Mouse (Mus musculus) embryonic fibroblast, embryonic 13.5 days (primary cell): ENCODE measurements around the gene Ihh.

Source experiments
- CTCF ChIP-seq: IDR thresholded peaks from 2 replicates; pipeline ENCODE4 v1.5.1; 2011; ENCODE audit warnings: mild to moderate bottlenecking, control low read depth, low read length, moderate library complexity, borderline replicate concordance; ENCODE audit not compliant: insufficient read depth
- POLR2A ChIP-seq: IDR thresholded peaks from 2 replicates; pipeline ENCODE4 v1.6.1; 2011; ENCODE audit warnings: low read depth, mild to moderate bottlenecking, control low read depth, low read length, moderate library complexity

- no peak for TF ChIP-seq POLR2A
- no peak for TF ChIP-seq CTCF
Measured at GRCm38 (mm10) chr1:74924464-74924863, 27.0 kb downstream of the Ihh start.
